Mouse (Mus musculus): ENCODE results near the gene Slc7a15.

Slc7a15 gene

DNA sequence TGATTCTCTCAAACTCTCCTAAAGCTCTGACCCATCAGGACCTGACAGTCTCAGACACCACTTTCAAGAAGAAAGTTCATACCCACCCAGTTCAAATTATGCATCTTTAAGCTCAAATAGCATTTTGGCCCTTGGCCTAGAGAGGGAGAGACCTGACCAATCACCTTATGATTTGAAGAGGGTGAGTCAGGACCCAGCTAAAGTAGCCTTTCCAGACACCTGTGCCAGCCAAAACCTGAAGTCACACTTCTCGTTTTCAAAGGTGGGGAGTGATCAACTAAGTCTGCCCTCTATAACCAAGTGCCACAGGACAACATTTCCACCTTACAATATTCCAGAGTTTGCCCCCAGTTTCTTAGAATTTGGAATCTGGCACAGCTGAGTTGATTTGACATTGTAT is 111.6 kb downstream of the Slc7a15 start:
- DNase-seq (ENCODE audit: low read depth, low spot score): no peak

DNA sequence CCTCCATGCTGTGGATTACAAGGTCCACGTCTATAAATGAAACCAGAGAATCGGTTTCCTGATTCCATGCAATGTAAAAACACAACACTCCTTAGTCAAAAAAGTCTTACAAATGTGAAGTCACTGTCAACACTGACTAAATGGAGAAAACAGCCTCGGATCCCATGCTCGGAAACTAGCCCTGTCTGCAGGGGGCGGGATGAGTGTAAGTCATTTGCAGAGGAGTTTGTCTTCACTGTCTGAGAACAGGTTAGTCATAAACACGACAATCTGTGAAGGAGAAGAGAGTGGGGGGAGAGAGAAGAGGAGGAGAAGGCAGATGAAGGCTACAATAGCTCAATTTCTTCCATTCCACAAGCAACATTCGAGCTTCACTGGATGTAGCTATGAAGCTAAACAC is 113.6 kb downstream of the Slc7a15 start:
- DNase-seq (ENCODE audit: low read depth, low spot score): no peak

DNA sequence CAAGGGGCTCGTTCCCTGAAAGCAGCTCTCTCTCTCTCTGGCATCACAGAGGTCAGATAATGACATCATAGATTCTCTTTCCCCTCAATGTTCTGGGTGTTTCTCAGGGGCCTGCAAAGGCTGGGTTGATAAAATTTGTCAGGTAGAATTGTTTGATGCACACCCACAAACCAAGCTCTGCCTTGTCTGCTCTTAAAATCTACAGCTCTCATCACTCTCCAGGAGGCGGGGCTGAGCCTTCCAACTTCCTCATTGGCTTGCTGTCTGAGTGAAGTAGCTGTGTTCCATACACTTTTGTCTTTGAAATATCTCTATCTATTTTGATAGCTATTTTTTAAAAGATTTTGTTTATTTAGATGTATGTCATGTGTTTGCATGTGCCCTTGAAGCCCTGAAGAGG is 116.7 kb downstream of the Slc7a15 start:
- no peak for DNase-seq (ENCODE audit: low read depth, low spot score)

All from telencephalon, adult 2 months (tissue).